In the genomic region with DNA sequence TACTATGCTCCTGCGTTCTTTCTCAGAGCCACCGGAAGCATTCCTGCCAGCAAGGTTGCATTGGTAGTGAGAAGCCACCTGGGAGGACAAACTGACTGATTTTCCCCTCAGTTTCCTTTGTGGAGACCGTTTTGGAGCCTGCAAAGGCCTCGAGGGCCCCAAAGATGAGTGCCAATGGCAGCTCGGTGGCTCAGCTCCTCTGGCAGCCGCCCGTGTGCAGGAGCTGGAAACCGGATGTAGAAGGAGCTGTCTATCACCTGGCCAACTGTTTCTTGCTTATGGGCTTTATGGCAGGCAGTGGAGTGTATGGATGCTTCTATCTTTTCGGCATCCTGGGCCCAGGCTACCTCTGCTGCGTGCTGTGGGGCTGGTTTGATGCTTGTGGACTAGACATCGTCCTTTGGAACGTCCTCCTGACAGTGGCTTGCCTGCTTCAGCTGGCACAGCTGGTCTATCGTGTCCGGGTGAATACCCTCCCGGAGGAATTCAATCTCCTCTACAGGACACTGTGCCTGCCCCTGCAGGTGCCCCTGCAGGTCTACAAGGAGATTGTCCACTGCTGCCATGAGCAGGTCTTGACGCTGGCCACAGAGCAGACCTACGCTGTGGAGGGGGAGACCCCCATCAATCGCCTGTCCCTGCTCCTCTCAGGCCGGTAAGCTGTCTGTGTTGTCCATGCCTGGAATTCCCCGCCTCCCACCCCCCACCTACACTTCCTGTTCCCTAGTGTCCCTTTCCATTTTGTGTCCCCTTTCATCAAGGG, we compare ENCODE assay signal across 14 mouse cellular contexts. TPM values are rescaled to one million over a fixed set of nuclear protein-coding genes. Genes with fewer than 3 reads are reported as not detected.
A peak's percentile ranks its signal among the peaks of the same experiment; 100 is the strongest.
DNase-seq lines count a peak whose midpoint lies in the region; ATAC-seq and TF ChIP-seq lines count a peak whose summit lies in the region.
"Had no signal": no experiment of that assay in that cellular context is flagged by ENCODE, and none has a peak within 500 bp of the region (broad histone marks: within the 10 kb centered on the region; RNA-seq: fewer than 3 reads in every experiment).

No protein-coding gene starts in this region.

- H3K36me3 ChIP-seq in heart, embryonic 11.5 days (ENCODE audit: control insufficient read depth, insufficient read depth, low read length): no peaks in the 10 kb centered on the region
- H3K36me3 ChIP-seq in lung, postnatal 0 days (ENCODE audit: insufficient read depth, low read length): no peaks in the 10 kb centered on the region
- no peaks in the 10 kb centered on the region for H3K36me3 ChIP-seq in limb, embryonic 14.5 days (ENCODE audit: control insufficient read depth, insufficient read depth, low read length)
- H3K36me3 ChIP-seq: midbrain, embryonic 10.5 days had no signal

- peaks cover 32% of the 10 kb centered on the region for H3K4me1 ChIP-seq in heart, embryonic 11.5 days (ENCODE audit: control insufficient read depth, insufficient read depth, low read length)
- H3K4me1 ChIP-seq in lung, postnatal 0 days (ENCODE audit: insufficient read depth, low read depth, low read length): peaks cover 13% of the 10 kb centered on the region; the same call in 1 of the 2 replicates
- H3K4me1 ChIP-seq in limb, embryonic 14.5 days (ENCODE audit: control insufficient read depth, insufficient read depth, low read length): no peaks in the 10 kb centered on the region

- H3K27me3 ChIP-seq in heart, embryonic 11.5 days (ENCODE audit: control insufficient read depth, insufficient read depth, low read length): no peaks in the 10 kb centered on the region
- no peaks in the 10 kb centered on the region for H3K27me3 ChIP-seq in lung, postnatal 0 days (replicated peaks; ENCODE audit: insufficient read depth, low read length)
- no peaks in the 10 kb centered on the region for H3K27me3 ChIP-seq in limb, embryonic 14.5 days (ENCODE audit: control insufficient read depth, insufficient read depth, low read length)

- H3K27ac ChIP-seq in heart, embryonic 11.5 days (ENCODE audit: low read depth, low read length): peak overlapping the region; percentile 99
- H3K27ac ChIP-seq in lung, postnatal 0 days (ENCODE audit: low read length): no peak overlapping the region
- no peak overlapping the region for H3K27ac ChIP-seq in limb, embryonic 14.5 days (replicated peaks; ENCODE audit: low read depth, low read length)
- H3K27ac ChIP-seq: midbrain, embryonic 10.5 days had no signal

- TF ChIP-seq CTCF in lung, postnatal 0 days (IDR thresholded peaks at IDR 0.05): no peak

- WGBS in heart, embryonic 11.5 days (ENCODE audit: insufficient replicate concordance): 33% methylated on average over 20 of the region's 20 CpGs
- WGBS in lung, postnatal 0 days: 47% methylated on average over 20 of the region's 20 CpGs
- WGBS in limb, embryonic 14.5 days: 81% methylated on average over 18 of the region's 20 CpGs

- no peaks in the 10 kb centered on the region for H3K9me3 ChIP-seq in heart, embryonic 11.5 days (replicated peaks; ENCODE audit: control insufficient read depth, low read length)
- no peaks in the 10 kb centered on the region for H3K9me3 ChIP-seq in lung, postnatal 0 days (ENCODE audit: low read length)
- H3K9me3 ChIP-seq in limb, embryonic 14.5 days (ENCODE audit: control insufficient read depth, low read length): no peaks in the 10 kb centered on the region
- H3K9me3 ChIP-seq: midbrain, embryonic 10.5 days had no signal

- peak overlapping the region; percentile 68 for H3K4me2 ChIP-seq in heart, embryonic 11.5 days
- peak overlapping the region; percentile 35 for H3K4me2 ChIP-seq in lung, postnatal 0 days (replicated peaks; ENCODE audit: low read depth, low read length)
- no peak overlapping the region for H3K4me2 ChIP-seq in limb, embryonic 14.5 days (replicated peaks; ENCODE audit: low read depth, low read length, severe bottlenecking)

- no peak for TF ChIP-seq POLR2A in limb, embryonic 14.5 days (IDR thresholded peaks at IDR 0.05; ENCODE audit: borderline replicate concordance, extremely low read depth, insufficient read depth, insufficient read length)

- peak overlapping the region; percentile 86 for H3K9ac ChIP-seq in heart, embryonic 11.5 days (ENCODE audit: low read depth, low read length)
- H3K9ac ChIP-seq in lung, postnatal 0 days (replicated peaks; ENCODE audit: low read depth): no peak overlapping the region
- 0 out of 2 replicates have a peak overlapping the region, but pooled peaks have one; percentile 17 for H3K9ac ChIP-seq in limb, embryonic 14.5 days (ENCODE audit: low read depth, low read length, severe bottlenecking)
- H3K9ac ChIP-seq: forebrain, postnatal 0 days had no signal

- DNase-seq in heart, adult 9 months (ENCODE audit: low spot score in 2 of 2): no peak
- no peak for DNase-seq in lung, postnatal 0 days (ENCODE audit: low spot score)
- no peak for DNase-seq in lung, postnatal 10 days
- no peak for DNase-seq in limb, embryonic 14.5 days (ENCODE audit: low spot score)
- no peak for DNase-seq in cerebellum, postnatal 10 days
- no peak for DNase-seq in right cerebral cortex, postnatal 25 days
- no peak for DNase-seq in cerebellum, adult 11 months
- DNase-seq: forebrain, postnatal 0 days; thymus, postnatal 14 days had no signal

- ATAC-seq in heart, embryonic 11.5 days (replicated peaks; ENCODE audit: insufficient number of reproducible peaks, low FRiP score, low TSS enrichment): no peak; the same call in 1 of the 2 replicates
- no peak; the same call in 1 of the 2 replicates for ATAC-seq in lung, postnatal 0 days
- peak; percentile 13; the same call in 1 of the 2 replicates for ATAC-seq in limb, embryonic 14.5 days (ENCODE audit: low FRiP score, low read depth)
- ATAC-seq: forebrain, postnatal 0 days; inflammation-experienced regulatory T-cells, adult 6 months had no signal

- peak overlapping the region; percentile 66 for H3K4me3 ChIP-seq in heart, embryonic 11.5 days (ENCODE audit: low read depth, low read length)
- no peak overlapping the region for H3K4me3 ChIP-seq in lung, postnatal 0 days (ENCODE audit: low read depth, low read length)
- H3K4me3 ChIP-seq in limb, embryonic 14.5 days (replicated peaks; ENCODE audit: low read length): no peak overlapping the region
- H3K4me3 ChIP-seq: midbrain, embryonic 10.5 days had no signal

- no peak for TF ChIP-seq EP300 in lung, postnatal 0 days (IDR thresholded peaks at IDR 0.05)

RNA-seq across cellular contexts. Expression of a gene that starts 0.7 kb away (rescaled TPM):
- polyA plus RNA-seq in heart, embryonic 11.5 days (2014; fragmentation: Nextera tagmentation; extraction: Ambion mirVana): 292 and 312 TPM in 2 replicates
- 4.7 and 6.5 TPM in 2 replicates for polyA plus RNA-seq in lung, postnatal 0 days (2015; fragmentation: Nextera tagmentation; extraction: Ambion mirVana)
- 4.6 and 6.0 TPM in 2 replicates for polyA plus RNA-seq in limb, embryonic 14.5 days (2012; rRNA removed)
- polyA plus RNA-seq in limb, embryonic 14.5 days (2014; fragmentation: Nextera tagmentation; extraction: Ambion mirVana): 4.2 TPM in 2 replicates

RNA-seq across cellular contexts. Expression of a gene that starts 15.8 kb away (rescaled TPM):
- polyA plus RNA-seq in heart, embryonic 11.5 days (2014; fragmentation: Nextera tagmentation; extraction: Ambion mirVana): 2.4 and 3.4 TPM in 2 replicates
- polyA plus RNA-seq in lung, postnatal 0 days (2015; fragmentation: Nextera tagmentation; extraction: Ambion mirVana): not detected in 2 replicates
- polyA plus RNA-seq in limb, embryonic 14.5 days (2012; rRNA removed): 0.78 TPM in 1 of 2 replicates, not detected in the other
- not detected in 2 replicates for polyA plus RNA-seq in limb, embryonic 14.5 days (2014; fragmentation: Nextera tagmentation; extraction: Ambion mirVana)
- polyA plus RNA-seq: C2C12; forebrain, postnatal 0 days; inflammation-experienced regulatory T-cells, adult 6 months; limb, embryonic 11.5 days; midbrain, embryonic 10.5 days had no signal

RNA-seq across cellular contexts. Expression of a gene that starts 15.9 kb away (rescaled TPM):
- 289 and 314 TPM in 2 replicates for polyA plus RNA-seq in heart, embryonic 11.5 days (2014; fragmentation: Nextera tagmentation; extraction: Ambion mirVana)
- 205 and 218 TPM in 2 replicates for polyA plus RNA-seq in lung, postnatal 0 days (2015; fragmentation: Nextera tagmentation; extraction: Ambion mirVana)
- polyA plus RNA-seq in limb, embryonic 14.5 days (2012; rRNA removed): 50.0 and 83.6 TPM in 2 replicates
- 107 and 124 TPM in 2 replicates for polyA plus RNA-seq in limb, embryonic 14.5 days (2014; fragmentation: Nextera tagmentation; extraction: Ambion mirVana)

RNA-seq across cellular contexts. Expression of a gene that starts 20.7 kb away (rescaled TPM):
- polyA plus RNA-seq in heart, embryonic 11.5 days (2014; fragmentation: Nextera tagmentation; extraction: Ambion mirVana): 0.21 TPM in 1 of 2 replicates, not detected in the other
- polyA plus RNA-seq in lung, postnatal 0 days (2015; fragmentation: Nextera tagmentation; extraction: Ambion mirVana): 2.6 and 3.7 TPM in 2 replicates
- 0.03 and 0.10 TPM in 2 replicates for polyA plus RNA-seq in limb, embryonic 14.5 days (2012; rRNA removed)
- polyA plus RNA-seq in limb, embryonic 14.5 days (2014; fragmentation: Nextera tagmentation; extraction: Ambion mirVana): 0.10 TPM in 1 of 2 replicates, not detected in the other

Comparison
In these comparisons a context has a peak if more than half of its experiments do, and no peak if none do; other contexts are left out.
1. RNA of a gene that starts 0.7 kb away (polyA plus RNA-seq): 292 to 312 TPM in heart, embryonic 11.5 days; 4.7 to 6.5 TPM in lung, postnatal 0 days and 4.2 to 6.0 TPM in limb, embryonic 14.5 days; every median in the first group is over 10 times any median in the second.